Mouse (Mus musculus) lung, postnatal 0 days (tissue): ENCODE results near the gene Hacl1.

Experiments used
- CTCF ChIP-seq: IDR thresholded peaks from 2 replicates; pipeline ENCODE4 v1.5.1; 2016; ENCODE audit warnings: antibody characterized with exemption, mild to moderate bottlenecking
- EP300 ChIP-seq: IDR thresholded peaks from 2 replicates; pipeline ENCODE4 v1.6.1; 2016; ENCODE audit warnings: antibody characterized with exemption, mild to moderate bottlenecking, control low read depth

GRCm38 (mm10) chr14:31605514-31605913 is 35.6 kb downstream of the Hacl1 start:
- TF ChIP-seq CTCF: peak; percentile 44
- TF ChIP-seq EP300: no peak
